Mouse (Mus musculus) hindbrain, embryonic 12.5 days (tissue): ENCODE measurements around the gene Alg14. TPM values are rescaled to one million over a fixed set of nuclear protein-coding genes. Genes with fewer than 3 reads are reported as not detected.

ENCODE experiments used
- ATAC-seq: fragments of 200-750 bp; cut with Nextera tagmentation; 2 replicates; pipeline ENCODE4 v1.8.0; 2017; ENCODE audit warnings: moderate TSS enrichment; ENCODE audit not compliant: low FRiP score
- H3K27ac ChIP-seq: fragments of 300-500 bp; sonication (generic); 2 replicates; pipeline ENCODE4 v1.5.1; 2016; ENCODE audit warnings: mild to moderate bottlenecking
- H3K27me3 ChIP-seq: fragments of 300-500 bp; sonication (generic); 2 replicates; pipeline ENCODE4 v1.6.1; 2016; ENCODE audit warnings: mild to moderate bottlenecking
- H3K36me3 ChIP-seq: fragments of 300-500 bp; sonication (generic); 2 replicates; pipeline ENCODE4 v1.6.1; 2016; ENCODE audit warnings: mild to moderate bottlenecking
- H3K4me1 ChIP-seq: fragments of 300-500 bp; sonication (generic); 2 replicates; pipeline ENCODE4 v1.6.1; 2016
- H3K4me2 ChIP-seq: fragments of 300-500 bp; sonication (generic); replicated peaks from 2 replicates; pipeline ENCODE4 v1.6.1; 2016; ENCODE audit warnings: mild to moderate bottlenecking
- H3K4me3 ChIP-seq: fragments of 300-500 bp; sonication (generic); 2 replicates; pipeline ENCODE4 v1.5.1; 2016; ENCODE audit warnings: mild to moderate bottlenecking
- H3K9ac ChIP-seq: fragments of 300-500 bp; sonication (generic); 2 replicates; pipeline ENCODE4 v1.6.1; 2016; ENCODE audit warnings: mild to moderate bottlenecking, moderate library complexity
- H3K9me3 ChIP-seq: fragments of 300-500 bp; sonication (generic); replicated peaks from 2 replicates; pipeline ENCODE4 v1.6.1; 2016; ENCODE audit warnings: mild to moderate bottlenecking
- WGBS: fragments of 180-500 bp; shearing (Covaris S2); methylation state at CpG from one replicate; pipeline ENCODE4 v1.1.7; 2016; 5-methylcytosine and 5-hydroxymethylcytosine counted together
- polyA plus RNA-seq: library from polyadenylated mRNA; unstranded; fragments of >200 nt; fragmentation: Nextera tagmentation; extraction: Ambion mirVana; gene quantifications from 2 replicates; pipeline ENCODE4 v1.2.1, GENCODE M21; 2016

Gene Alg14
- polyA plus RNA-seq, 1 experiment from 2014 or later = 38.5 TPM

- WGBS = 35% methylated on average over 15 of the region's 15 CpGs
- Histone ChIP-seq H3K4me2 (no peak overlapping the region), H3K27ac (no peak overlapping the region), H3K4me3 (no peak overlapping the region), H3K36me3 (no peaks in the 10 kb centered on the region), H3K9me3 (no peaks in the 10 kb centered on the region), H3K27me3 (no peaks in the 10 kb centered on the region), H3K9ac (no peak overlapping the region), H3K4me1 (peaks cover 5% of the 10 kb centered on the region)
- no peak for ATAC-seq
Measured at GRCm38 (mm10) chr3:121378708-121379612, 87.4 kb downstream of the Alg14 start.

DNA sequence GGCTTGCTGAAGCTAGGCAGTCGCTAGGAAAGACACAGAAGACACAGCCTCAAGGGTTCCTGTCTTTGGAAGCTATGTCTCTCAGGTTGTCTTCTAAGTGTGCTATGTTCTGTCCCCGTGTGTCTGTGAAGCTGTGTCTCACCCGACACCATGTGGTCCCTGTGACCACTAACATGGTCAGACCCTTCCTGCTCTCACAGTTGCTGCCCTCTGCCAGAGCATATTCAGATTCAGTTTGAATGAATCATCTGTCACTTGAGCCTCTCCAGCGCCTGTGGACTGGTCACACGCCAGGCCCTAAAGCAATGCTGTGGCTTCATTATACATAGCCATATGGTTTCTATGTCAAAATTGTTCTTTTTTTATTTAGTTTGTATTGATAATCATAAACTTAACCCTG, 88.1 kb downstream of the Alg14 start:
- H3K4me3 ChIP-seq = no peak overlapping the region
- no peak for ATAC-seq
- peaks cover 5% of the 10 kb centered on the region for H3K4me1 ChIP-seq
- 80% methylated on average over 5 of the region's 5 CpGs for WGBS
- no peak overlapping the region for H3K4me2 ChIP-seq
- H3K9me3 ChIP-seq = no peaks in the 10 kb centered on the region
- no peak overlapping the region for H3K9ac ChIP-seq
- H3K27ac ChIP-seq = no peak overlapping the region
- H3K36me3 ChIP-seq = no peaks in the 10 kb centered on the region
- no peaks in the 10 kb centered on the region for H3K27me3 ChIP-seq

DNA sequence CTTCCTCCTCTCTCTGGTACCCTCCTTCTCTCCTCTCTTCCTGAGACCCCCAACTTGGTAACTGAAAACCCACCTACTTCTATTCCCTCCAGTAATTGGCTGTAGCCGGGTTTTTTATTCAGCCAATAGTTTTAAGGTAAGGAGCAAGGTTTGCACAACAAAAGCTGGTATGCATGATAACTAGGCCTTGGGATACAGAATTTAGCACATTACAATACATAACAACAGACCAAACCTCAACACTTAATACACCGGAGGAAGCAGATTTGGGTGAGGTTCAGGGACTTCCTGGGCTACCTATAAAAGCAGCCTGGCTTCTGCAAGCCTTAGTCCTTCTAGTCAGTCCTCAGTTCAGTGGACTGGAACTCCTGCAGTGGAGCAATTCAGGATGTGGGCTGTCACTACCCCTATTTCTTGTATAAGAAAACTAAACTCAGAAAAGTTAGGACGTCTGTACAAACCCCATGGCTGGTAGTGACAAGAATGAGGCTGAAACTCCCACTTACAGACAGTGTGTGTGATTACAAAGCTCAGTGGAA, 96.0 kb downstream of the Alg14 start:
- no peak overlapping the region for H3K4me2 ChIP-seq
- no peak for ATAC-seq
- H3K9ac ChIP-seq = no peak overlapping the region
- 77% methylated on average over 3 of the region's 3 CpGs for WGBS
- H3K4me1 ChIP-seq = peaks cover 17% of the 10 kb centered on the region
- no peaks in the 10 kb centered on the region for H3K9me3 ChIP-seq
- H3K36me3 ChIP-seq = no peaks in the 10 kb centered on the region
- H3K27me3 ChIP-seq = no peaks in the 10 kb centered on the region
- no peak overlapping the region for H3K27ac ChIP-seq
- H3K4me3 ChIP-seq = no peak overlapping the region

GRCm38 (mm10) chr3:121389366-121389765, 97.8 kb downstream of the Alg14 start:
- Histone ChIP-seq H3K4me2 (no peak overlapping the region), H3K27me3 (no peaks in the 10 kb centered on the region), H3K27ac (peak overlapping the region; percentile 58; the same call in 1 of the 2 replicates), H3K9me3 (no peaks in the 10 kb centered on the region), H3K4me3 (no peak overlapping the region), H3K4me1 (peaks cover 17% of the 10 kb centered on the region), H3K36me3 (no peaks in the 10 kb centered on the region), H3K9ac (no peak overlapping the region)
- WGBS = 70% methylated on average over 8 of the region's 8 CpGs
- ATAC-seq = no peak

DNA sequence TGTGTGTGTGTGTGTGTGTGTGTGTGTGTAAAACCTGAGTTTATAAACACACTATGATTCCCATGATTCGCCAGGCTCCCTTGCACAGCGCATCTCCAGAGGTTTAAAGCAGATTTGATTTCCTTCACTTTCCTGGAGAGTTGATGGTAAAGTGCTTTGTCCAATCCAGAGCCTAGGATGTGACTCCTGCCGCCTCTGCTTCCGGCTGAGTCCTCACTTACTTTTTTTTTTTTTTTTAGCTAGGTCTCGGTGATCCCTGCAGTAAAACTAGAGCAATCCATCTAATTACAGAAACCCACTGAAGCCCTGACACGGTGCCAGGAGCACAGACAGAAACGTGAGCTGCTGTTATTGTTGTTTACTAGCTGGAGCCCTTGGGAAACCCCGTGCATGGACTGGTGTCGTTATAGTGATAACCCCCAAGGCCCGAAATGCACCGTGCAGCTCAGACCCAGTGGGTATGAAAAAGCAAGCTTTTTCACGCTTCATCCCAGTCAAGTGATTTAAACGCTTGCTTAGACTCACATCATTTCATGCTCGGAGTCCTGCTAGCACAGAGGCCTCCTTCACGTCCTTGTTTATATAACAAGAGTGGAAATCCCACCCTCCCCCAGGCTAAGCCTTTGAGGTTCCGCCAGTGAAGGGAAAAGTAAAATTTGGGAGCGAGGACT, 98.4 kb downstream of the Alg14 start:
- peak; percentile 87 for ATAC-seq
- H3K27ac ChIP-seq = peak overlapping the region; percentile 58
- peak overlapping the region; percentile 46 for H3K4me2 ChIP-seq
- peaks cover 17% of the 10 kb centered on the region for H3K4me1 ChIP-seq
- H3K4me3 ChIP-seq = peak overlapping the region; percentile 8; the same call in 1 of the 2 replicates
- WGBS = 11% methylated on average over 17 of the region's 17 CpGs
- H3K9me3 ChIP-seq = no peaks in the 10 kb centered on the region
- H3K27me3 ChIP-seq = no peaks in the 10 kb centered on the region
- H3K36me3 ChIP-seq = no peaks in the 10 kb centered on the region
- no peak overlapping the region for H3K9ac ChIP-seq

DNA sequence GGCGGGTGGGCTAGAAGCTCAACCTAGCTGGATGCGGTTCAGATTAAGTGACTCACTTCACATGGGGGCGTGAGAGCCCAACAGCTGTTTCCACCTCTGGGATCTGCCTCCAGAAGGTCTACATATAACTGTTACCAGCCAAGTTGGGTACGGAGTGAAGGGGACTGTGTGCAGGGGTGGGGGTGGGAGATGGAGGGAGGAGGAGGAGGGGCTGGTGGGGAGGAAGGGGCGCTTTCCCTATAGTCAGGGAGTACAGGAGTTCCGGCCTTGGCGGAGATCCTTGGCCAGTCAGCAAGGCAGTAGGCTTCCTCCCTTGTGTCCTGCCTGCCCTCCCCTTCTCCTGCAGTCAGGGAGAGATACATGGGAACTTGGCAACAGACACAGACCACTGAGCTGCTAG, 99.2 kb downstream of the Alg14 start:
- H3K27me3 ChIP-seq = no peaks in the 10 kb centered on the region
- H3K9ac ChIP-seq = no peak overlapping the region
- peak; percentile 73 for ATAC-seq
- no peaks in the 10 kb centered on the region for H3K9me3 ChIP-seq
- H3K36me3 ChIP-seq = no peaks in the 10 kb centered on the region
- WGBS = 34% methylated on average over 7 of the region's 7 CpGs
- no peak overlapping the region for H3K4me3 ChIP-seq
- peak overlapping the region; percentile 58 for H3K27ac ChIP-seq
- peaks cover 17% of the 10 kb centered on the region for H3K4me1 ChIP-seq
- H3K4me2 ChIP-seq = peak overlapping the region; percentile 46

- Histone ChIP-seq H3K36me3 (no peaks in the 10 kb centered on the region), H3K27ac (no peak overlapping the region), H3K27me3 (no peaks in the 10 kb centered on the region), H3K4me1 (peaks cover 3% of the 10 kb centered on the region), H3K9me3 (no peaks in the 10 kb centered on the region), H3K9ac (no peak overlapping the region), H3K4me2 (no peak overlapping the region), H3K4me3 (no peak overlapping the region)
- WGBS = 75% methylated on average over 16 of the region's 16 CpGs
- ATAC-seq = no peak
Measured at GRCm38 (mm10) chr3:121395588-121396295, 104.2 kb downstream of the Alg14 start.

DNA sequence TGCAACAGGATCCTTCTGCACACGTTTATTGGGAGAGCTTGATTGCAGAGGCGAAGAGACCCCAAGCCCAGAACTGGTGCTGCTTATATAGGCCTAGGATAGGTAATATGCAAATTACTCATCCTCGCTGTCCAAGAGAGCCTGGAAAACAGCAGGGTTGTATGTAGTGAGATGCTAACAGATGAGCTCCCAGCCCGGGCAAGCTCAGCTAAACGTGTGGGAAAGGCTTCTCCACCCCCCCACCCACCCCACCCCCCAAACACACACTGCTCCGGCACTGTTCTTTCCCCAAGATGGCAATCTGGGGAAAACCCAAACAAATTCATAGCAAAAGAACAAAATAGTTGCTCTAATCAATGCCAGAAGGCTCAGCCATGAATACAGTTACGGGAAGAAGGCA, 105.0 kb downstream of the Alg14 start:
- no peak overlapping the region for H3K27ac ChIP-seq
- no peak overlapping the region for H3K4me2 ChIP-seq
- WGBS = 67% methylated on average over 7 of the region's 7 CpGs
- H3K4me1 ChIP-seq = no peaks in the 10 kb centered on the region
- H3K27me3 ChIP-seq = no peaks in the 10 kb centered on the region
- H3K4me3 ChIP-seq = no peak overlapping the region
- H3K9ac ChIP-seq = no peak overlapping the region
- H3K36me3 ChIP-seq = no peaks in the 10 kb centered on the region
- no peaks in the 10 kb centered on the region for H3K9me3 ChIP-seq
- no peak for ATAC-seq

GRCm38 (mm10) chr3:121397007-121397406, 105.4 kb downstream of the Alg14 start:
- H3K4me2 ChIP-seq = no peak overlapping the region
- H3K9me3 ChIP-seq = no peaks in the 10 kb centered on the region
- H3K27me3 ChIP-seq = no peaks in the 10 kb centered on the region
- WGBS = 85% methylated on average over 6 of the region's 6 CpGs
- ATAC-seq = no peak
- H3K36me3 ChIP-seq = no peaks in the 10 kb centered on the region
- H3K27ac ChIP-seq = no peak overlapping the region
- no peak overlapping the region for H3K4me3 ChIP-seq
- H3K9ac ChIP-seq = no peak overlapping the region
- H3K4me1 ChIP-seq = no peaks in the 10 kb centered on the region

DNA sequence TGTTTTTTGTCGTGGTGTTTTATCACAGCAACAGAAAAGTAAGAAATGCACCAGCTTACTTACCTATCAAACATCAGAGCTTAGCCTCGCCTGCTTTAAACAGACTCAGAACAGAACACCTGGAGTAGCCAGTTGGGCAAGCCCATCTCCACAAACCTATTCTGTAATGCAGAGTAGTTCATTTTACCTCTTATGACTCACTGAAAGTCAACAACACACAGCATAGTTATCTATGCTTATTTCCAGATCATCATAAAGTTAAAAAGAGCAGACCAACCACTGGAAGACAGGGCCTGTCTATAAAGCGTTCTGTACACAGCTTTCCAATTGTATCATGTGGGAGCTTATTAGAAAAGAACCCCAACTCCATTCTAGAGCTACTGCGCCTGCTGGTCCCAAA, 109.8 kb downstream of the Alg14 start:
- 84% methylated on average over 4 of the region's 4 CpGs for WGBS
- no peaks in the 10 kb centered on the region for H3K4me1 ChIP-seq

GRCm38 (mm10) chr3:121402096-121402495, 110.5 kb downstream of the Alg14 start:
- Histone ChIP-seq H3K4me2 (no peak overlapping the region), H3K9ac (no peak overlapping the region), H3K9me3 (no peaks in the 10 kb centered on the region), H3K4me1 (no peaks in the 10 kb centered on the region), H3K4me3 (no peak overlapping the region), H3K27ac (no peak overlapping the region), H3K36me3 (no peaks in the 10 kb centered on the region), H3K27me3 (no peaks in the 10 kb centered on the region)
- WGBS = 84% methylated on average over 6 of the region's 6 CpGs
- no peak for ATAC-seq

More for the DNA sequence above, 109.8 kb downstream of the Alg14 start:
- ATAC-seq = no peak
- H3K27ac ChIP-seq = no peak overlapping the region
- no peaks in the 10 kb centered on the region for H3K9me3 ChIP-seq
- no peak overlapping the region for H3K4me2 ChIP-seq
- H3K27me3 ChIP-seq = no peaks in the 10 kb centered on the region
- H3K36me3 ChIP-seq = no peaks in the 10 kb centered on the region
- H3K9ac ChIP-seq = no peak overlapping the region
- H3K4me3 ChIP-seq = no peak overlapping the region

DNA sequence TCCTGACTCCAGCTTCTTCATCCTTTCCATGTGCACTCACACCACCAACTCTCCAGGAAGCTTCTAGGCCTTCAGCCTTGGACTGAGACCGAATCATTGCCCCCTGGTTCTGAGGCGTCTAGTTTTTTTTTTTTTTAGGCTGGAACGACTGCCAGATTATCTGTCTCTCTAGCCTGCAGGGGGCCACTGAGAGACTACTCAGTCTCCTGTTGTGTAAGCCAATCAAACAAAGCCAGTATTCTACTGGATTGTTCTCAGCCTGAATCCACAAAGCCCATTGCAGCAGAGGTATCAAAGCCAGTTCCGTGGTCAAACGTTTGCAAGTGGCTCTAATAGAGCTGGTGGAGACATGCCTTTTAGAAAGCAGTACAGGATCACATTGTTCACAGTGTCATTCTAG, 111.9 kb downstream of the Alg14 start:
- 27% methylated on average over 5 of the region's 5 CpGs for WGBS
- no peak for ATAC-seq

More for the DNA sequence above, 111.9 kb downstream of the Alg14 start:
- Histone ChIP-seq H3K27ac (no peak overlapping the region), H3K4me2 (no peak overlapping the region), H3K4me3 (no peak overlapping the region), H3K4me1 (no peaks in the 10 kb centered on the region), H3K27me3 (no peaks in the 10 kb centered on the region), H3K36me3 (no peaks in the 10 kb centered on the region), H3K9ac (no peak overlapping the region), H3K9me3 (no peaks in the 10 kb centered on the region)
